Mouse (Mus musculus) left cerebral cortex, adult 6 months (tissue): ENCODE measurements around the gene Tbx18. TPM values are rescaled to one million over a fixed set of nuclear protein-coding genes. Genes with fewer than 3 reads are reported as not detected.

ENCODE experiments used
- long read RNA-seq, 2 experiments: library from polyadenylated mRNA; unstranded; transcript quantifications; one replicate each; pipeline ENCODE4 v2.0.0; 2019 to 2020
- polyA plus RNA-seq: library from polyadenylated mRNA; unstranded; fragments of <200 nt; fragmentation: Nextera tagmentation; gene quantifications from 2 replicates; pipeline ENCODE4 v1.2.3, GENCODE M21; 2021

Tbx18 gene
- polyA plus RNA-seq: 0.32 and 0.59 TPM in 2 replicates
- long read RNA-seq, experiment 1, partial matches to known transcripts: 0 of 1 reads
- long read RNA-seq, experiment 1, other reads (novel, unspliced or antisense): 1 of 1 reads
- long read RNA-seq, experiment 2: 0 reads

DNA sequence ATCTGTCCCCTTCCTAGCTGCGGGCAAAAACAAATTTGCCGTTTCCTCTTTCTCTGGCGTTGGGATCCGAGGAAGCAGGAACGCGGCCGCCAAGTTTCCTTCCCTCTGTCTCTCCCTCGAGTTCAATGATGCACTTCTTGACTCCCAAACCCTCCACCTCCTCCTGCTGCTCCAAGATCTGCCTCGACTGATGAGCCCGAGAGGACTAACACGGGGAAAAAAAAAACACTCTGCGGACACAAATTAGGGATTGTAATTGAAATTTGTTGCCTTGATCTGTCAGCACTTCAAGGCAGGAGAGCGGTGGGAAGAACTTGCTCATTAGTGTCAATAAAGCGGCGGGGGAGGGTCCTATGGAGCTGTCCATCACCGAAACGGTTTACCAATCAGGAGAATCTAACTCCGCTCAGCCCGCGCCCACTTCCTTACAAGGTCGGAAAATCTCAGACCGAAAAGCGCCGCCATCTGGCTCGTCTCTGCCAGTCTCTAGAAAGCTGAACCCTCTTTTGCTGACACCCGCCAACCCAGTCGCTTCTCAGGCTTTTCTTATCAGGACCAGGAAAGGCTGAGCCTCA, at the start of gene Tbx18:
Gene Tbx18, minus strand, starts transcription at position 300 of the 575 bp plus-strand sequence.

